Mouse (Mus musculus) myocyte (in vitro differentiated cells): ENCODE results near the gene Tvp23b. TPM values are rescaled to one million over a fixed set of nuclear protein-coding genes. Genes with fewer than 3 reads are reported as not detected.

Source experiments
- H3K27me3 ChIP-seq: one replicate; pipeline ENCODE4 v1.6.1; 2011; ENCODE audit not compliant: control insufficient read depth, insufficient read depth, insufficient read length
- H3K36me3 ChIP-seq: one replicate; pipeline ENCODE4 v1.6.1; 2011; ENCODE audit not compliant: control insufficient read depth, insufficient read depth
- H3K4me2 ChIP-seq: one replicate; pipeline ENCODE4 v1.6.1; 2011; ENCODE audit warnings: low read depth, control low read depth
- H3K4me3 ChIP-seq: one replicate; pipeline ENCODE4 v1.5.1; 2011; ENCODE audit warnings: mild to moderate bottlenecking, control low read depth, moderate library complexity
- H3K79me2 ChIP-seq: one replicate; pipeline ENCODE4 v1.6.1; 2011; ENCODE audit not compliant: control insufficient read depth, insufficient read depth
- H3ac ChIP-seq: one replicate; pipeline ENCODE4 v1.6.1; 2011; ENCODE audit not compliant: control insufficient read depth, insufficient read length
- CEBPB ChIP-seq: IDR thresholded peaks from 2 replicates; pipeline ENCODE4 v1.6.1; 2011; ENCODE audit warnings: mild to moderate bottlenecking, moderate library complexity; ENCODE audit not compliant: poor library complexity, insufficient read depth, severe bottlenecking
- E2F4 ChIP-seq: IDR thresholded peaks from one replicate; pipeline ENCODE4 v1.6.1; 2011; ENCODE audit warnings: mild to moderate bottlenecking, control low read depth, moderate library complexity; ENCODE audit not compliant: insufficient read depth
- MAX ChIP-seq: IDR thresholded peaks from one replicate; pipeline ENCODE4 v1.6.1; 2011; ENCODE audit warnings: low read depth, mild to moderate bottlenecking, control low read depth
- MYOD1 ChIP-seq, 3 experiments: IDR thresholded peaks; one replicate each; pipeline ENCODE4 v1.6.1; 2011; ENCODE audit warnings: control low read depth in 2 of 3, low read depth in 2 of 3, mild to moderate bottlenecking in 2 of 3, moderate library complexity in 1 of 3; ENCODE audit not compliant: insufficient read length in 2 of 3, control insufficient read depth in 1 of 3
- MYOG ChIP-seq, 3 experiments: IDR thresholded peaks; one replicate each; pipeline ENCODE4 v1.6.1; 2011; ENCODE audit warnings: control low read depth in 2 of 3, low read depth in 2 of 3, mild to moderate bottlenecking in 2 of 3; ENCODE audit not compliant: insufficient read length in 2 of 3, control insufficient read depth in 1 of 3, insufficient read depth in 1 of 3
- POLR2A ChIP-seq: IDR thresholded peaks from one replicate; pipeline ENCODE4 v1.6.1; 2011; ENCODE audit warnings: low read depth, mild to moderate bottlenecking, control low read depth, moderate library complexity; ENCODE audit not compliant: insufficient read length
- POLR2AphosphoS2 ChIP-seq: IDR thresholded peaks from one replicate; pipeline ENCODE4 v1.6.1; 2011; ENCODE audit warnings: low read depth, control low read depth; ENCODE audit not compliant: insufficient read length
- REST ChIP-seq: IDR thresholded peaks from one replicate; pipeline ENCODE4 v1.6.1; 2011; ENCODE audit warnings: mild to moderate bottlenecking, control low read depth, moderate library complexity; ENCODE audit not compliant: insufficient read depth, insufficient read length
- SRF ChIP-seq: IDR thresholded peaks from one replicate; pipeline ENCODE4 v1.6.1; 2011; ENCODE audit warnings: low read depth; ENCODE audit not compliant: control insufficient read depth, insufficient read length
- TCF12 ChIP-seq: IDR thresholded peaks from one replicate; pipeline ENCODE4 v1.6.1; 2011; ENCODE audit warnings: mild to moderate bottlenecking, control low read depth; ENCODE audit not compliant: poor library complexity, insufficient read depth, severe bottlenecking
- TCF3 ChIP-seq: IDR thresholded peaks from one replicate; pipeline ENCODE4 v1.6.1; 2011; ENCODE audit warnings: low read depth, control low read depth; ENCODE audit not compliant: insufficient read length
- USF1 ChIP-seq: IDR thresholded peaks from one replicate; pipeline ENCODE4 v1.6.1; 2011; ENCODE audit warnings: low read depth, mild to moderate bottlenecking, control low read depth, moderate library complexity
- polyA plus RNA-seq: library from polyadenylated mRNA; unstranded; fragments of >200 nt; fragmentation: generic; extraction: Trizol; gene quantifications from one replicate; pipeline ENCODE4 v1.2.1, GENCODE M21; 2012; ENCODE audit warnings: missing spikeins

Tvp23b gene
- polyA plus RNA-seq, 1 experiment: 18.2 TPM

- Histone ChIP-seq H3K79me2 (no peaks in the 10 kb centered on the region), H3K27me3 (peaks cover 6% of the 10 kb centered on the region), H3K36me3 (no peaks in the 10 kb centered on the region), H3K4me2 (no peak within 1 kb of the TSS), H3K4me3 (no peak within 1 kb of the TSS), H3ac (no peak within 1 kb of the TSS)
- no peak for TF ChIP-seq REST
- no peak for TF ChIP-seq TCF12
- no peak for TF ChIP-seq E2F4
- TF ChIP-seq MYOD1 (IDR thresholded peaks at IDR 0.05; ENCODE audit: control insufficient read depth in 1 of 3, insufficient read length in 2 of 3, low read depth in 2 of 3): no peak
- no peak for TF ChIP-seq POLR2A
- TF ChIP-seq TCF3: no peak
- no peak for TF ChIP-seq MYOG (IDR thresholded peaks at IDR 0.05; ENCODE audit: control insufficient read depth in 1 of 3, insufficient read depth in 1 of 3, insufficient read length in 2 of 3, low read depth in 2 of 3)
- TF ChIP-seq POLR2AphosphoS2: no peak
- TF ChIP-seq USF1: no peak
- no peak for TF ChIP-seq CEBPB
- TF ChIP-seq MAX: no peak
- no peak for TF ChIP-seq SRF
These were observed 71.8 kb downstream of the Tvp23b start, which contains the start of gene Cdrt4 for GRCm38 (mm10) chr11:62951012-62951411. Gene Cdrt4 (plus strand): TSS chr11:62951193.

GRCm38 (mm10) chr11:62954766-62955165 lies 75.5 kb downstream of the Tvp23b start:
- Histone ChIP-seq H3ac (no peak overlapping the region), H3K4me3 (no peak overlapping the region), H3K79me2 (no peaks in the 10 kb centered on the region), H3K36me3 (no peaks in the 10 kb centered on the region), H3K27me3 (no peaks in the 10 kb centered on the region), H3K4me2 (no peak overlapping the region)
- TF ChIP-seq SRF (no peak), MYOG (IDR thresholded peaks at IDR 0.05; ENCODE audit: control insufficient read depth in 1 of 3, insufficient read depth in 1 of 3, insufficient read length in 2 of 3, low read depth in 2 of 3) (no peak), POLR2AphosphoS2 (no peak), E2F4 (no peak), POLR2A (no peak), REST (no peak), USF1 (no peak), MYOD1 (IDR thresholded peaks at IDR 0.05; ENCODE audit: control insufficient read depth in 1 of 3, insufficient read length in 2 of 3, low read depth in 2 of 3) (no peak)

GRCm38 (mm10) chr11:62955186-62955585 lies 75.9 kb downstream of the Tvp23b start:
- Histone ChIP-seq H3K4me3 (no peak overlapping the region), H3K36me3 (no peaks in the 10 kb centered on the region), H3K27me3 (no peaks in the 10 kb centered on the region), H3ac (no peak overlapping the region), H3K79me2 (no peaks in the 10 kb centered on the region), H3K4me2 (no peak overlapping the region)
- TF ChIP-seq REST (no peak), MAX (no peak), CEBPB (no peak), MYOD1 (IDR thresholded peaks at IDR 0.05; ENCODE audit: control insufficient read depth in 1 of 3, insufficient read length in 2 of 3, low read depth in 2 of 3) (no peak), MYOG (IDR thresholded peaks at IDR 0.05; ENCODE audit: control insufficient read depth in 1 of 3, insufficient read depth in 1 of 3, insufficient read length in 2 of 3, low read depth in 2 of 3) (no peak), USF1 (no peak), E2F4 (no peak), TCF3 (no peak), POLR2A (no peak), SRF (no peak), TCF12 (no peak), POLR2AphosphoS2 (no peak)

- Histone ChIP-seq H3K4me2 (no peak overlapping the region), H3K4me3 (no peak overlapping the region), H3K79me2 (no peaks in the 10 kb centered on the region), H3K27me3 (no peaks in the 10 kb centered on the region), H3ac (no peak overlapping the region), H3K36me3 (no peaks in the 10 kb centered on the region)
- no peak for TF ChIP-seq POLR2A
These were observed 76.5 kb downstream of the Tvp23b start for GRCm38 (mm10) chr11:62955776-62956175.

- H3K36me3 ChIP-seq: no peaks in the 10 kb centered on the region
These were observed 78.4 kb downstream of the Tvp23b start for GRCm38 (mm10) chr11:62957626-62958180.

More at GRCm38 (mm10) chr11:62957626-62958180, 78.4 kb downstream of the Tvp23b start:
- H3K79me2 ChIP-seq: no peaks in the 10 kb centered on the region
- TF ChIP-seq CEBPB (no peak), E2F4 (no peak), MAX (no peak), USF1 (no peak), MYOG (IDR thresholded peaks at IDR 0.05; ENCODE audit: control insufficient read depth in 1 of 3, insufficient read depth in 1 of 3, insufficient read length in 2 of 3, low read depth in 2 of 3) (no peak), SRF (no peak), POLR2AphosphoS2 (no peak), REST (no peak), TCF12 (no peak), POLR2A (no peak), TCF3 (no peak), MYOD1 (IDR thresholded peaks at IDR 0.05; ENCODE audit: control insufficient read depth in 1 of 3, insufficient read length in 2 of 3, low read depth in 2 of 3) (no peak)
- no peak overlapping the region for H3K4me3 ChIP-seq
- H3K4me2 ChIP-seq: no peak overlapping the region
- H3ac ChIP-seq: no peak overlapping the region
- H3K27me3 ChIP-seq: no peaks in the 10 kb centered on the region
